Mouse (Mus musculus): ENCODE results near the gene Donson. TPM values are rescaled to one million over a fixed set of nuclear protein-coding genes. Genes with fewer than 3 reads are reported as not detected.
A peak's percentile ranks its signal among the peaks of the same experiment; 100 is the strongest.

Donson gene
- total RNA-seq, 1 experiment from 2014 or later = 44.3 TPM

DNA sequence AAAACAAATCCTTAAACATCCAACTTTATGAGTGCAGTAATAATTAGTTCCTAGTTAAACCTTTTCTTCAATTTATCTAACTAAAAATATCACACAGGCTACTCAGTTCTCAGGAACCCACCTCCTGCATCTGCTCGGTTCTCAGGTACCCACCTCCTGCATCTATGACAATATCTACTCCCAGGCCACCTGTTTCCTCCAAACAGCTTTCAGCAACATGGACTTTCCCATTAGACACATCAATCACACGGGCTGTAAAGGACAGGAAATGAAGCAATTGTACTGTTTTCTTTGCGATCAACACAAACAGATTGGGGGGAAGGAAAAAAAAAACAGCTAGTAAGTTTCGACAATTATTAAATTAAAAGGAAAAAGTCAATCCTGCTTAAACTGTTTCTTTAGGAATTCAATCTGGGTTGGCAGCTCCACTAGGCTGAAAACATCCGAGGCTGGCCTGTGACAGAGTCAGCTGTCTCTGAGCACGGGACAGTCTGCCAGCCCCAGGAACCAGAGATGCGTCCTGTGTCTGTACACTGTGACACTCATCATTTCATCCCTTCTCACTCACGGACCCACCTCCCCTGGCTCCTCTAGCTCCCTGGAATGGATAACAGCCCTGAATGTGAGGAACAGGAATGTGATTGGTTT is 6.7 kb upstream of the Donson start:
- no peak for ATAC-seq (replicated peaks; ENCODE audit: insufficient number of reproducible peaks, low FRiP score, low TSS enrichment, poor library complexity, severe bottlenecking)

- ATAC-seq (replicated peaks; ENCODE audit: insufficient number of reproducible peaks, low FRiP score, low TSS enrichment, poor library complexity, severe bottlenecking) = peak; percentile 88
Observed at GRCm38 (mm10) chr16:91694455-91695084, 6.0 kb upstream of the Donson start.

DNA sequence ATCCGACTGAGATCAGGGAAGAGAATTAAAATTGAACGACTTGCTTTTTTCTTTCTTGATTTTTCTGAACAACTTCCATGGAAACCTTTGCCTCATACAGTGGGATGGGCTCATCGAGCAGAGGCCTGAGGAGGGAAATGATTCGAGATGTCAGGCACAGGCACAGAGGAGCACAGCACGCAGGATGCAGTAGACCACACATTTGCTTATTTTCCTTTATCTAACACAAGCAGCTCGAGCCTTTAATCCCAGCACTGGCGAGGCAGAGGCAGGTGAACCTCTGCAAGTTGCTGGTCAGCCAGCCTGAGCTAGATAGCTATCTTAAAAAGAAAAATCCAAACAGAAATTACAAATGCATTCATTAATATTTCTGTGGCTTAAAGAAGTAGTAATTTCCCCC is 1.2 kb upstream of the Donson start:
- ATAC-seq (replicated peaks; ENCODE audit: insufficient number of reproducible peaks, low FRiP score, low TSS enrichment, poor library complexity, severe bottlenecking) = no peak

DNA sequence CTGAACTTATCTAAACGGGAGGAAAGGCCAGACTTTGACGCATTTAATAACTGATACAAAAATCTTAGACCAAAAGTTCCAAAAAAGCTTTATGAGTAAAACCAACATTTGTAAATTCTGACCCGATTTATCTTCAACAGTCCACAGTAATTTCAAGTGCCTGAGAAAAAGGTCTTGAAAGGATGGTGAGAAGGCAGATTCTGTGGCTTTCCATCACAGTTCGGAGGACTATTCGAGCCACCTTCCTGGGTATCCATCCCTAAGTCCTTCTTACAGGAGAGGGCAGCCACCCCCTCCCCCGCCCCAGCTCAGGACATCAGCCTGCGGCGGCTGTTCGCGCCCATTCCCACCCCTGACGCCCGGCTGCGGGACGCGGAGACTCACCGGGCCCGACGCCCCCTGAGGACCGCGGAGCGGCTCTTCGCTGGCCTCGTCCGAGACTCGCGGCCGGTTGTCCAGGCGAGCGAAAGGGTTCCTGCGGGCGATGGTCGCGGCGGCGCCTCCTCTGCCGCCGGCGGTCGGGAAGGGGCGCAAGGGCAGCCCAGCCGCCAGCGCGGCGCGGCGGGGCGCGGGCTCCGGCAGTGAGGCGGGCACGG is 449 bp downstream of the Donson start:
- ATAC-seq (replicated peaks; ENCODE audit: insufficient number of reproducible peaks, low FRiP score, low TSS enrichment, poor library complexity, severe bottlenecking) = no peak

- ATAC-seq (replicated peaks; ENCODE audit: insufficient number of reproducible peaks, low FRiP score, low TSS enrichment, poor library complexity, severe bottlenecking) = no peak
Observed at GRCm38 (mm10) chr16:91686369-91686768, 2.2 kb downstream of the Donson start.

GRCm38 (mm10) chr16:91685526-91685925 is 3.0 kb downstream of the Donson start:
- ATAC-seq (replicated peaks; ENCODE audit: insufficient number of reproducible peaks, low FRiP score, low TSS enrichment, poor library complexity, severe bottlenecking) = peak; percentile 76

DNA sequence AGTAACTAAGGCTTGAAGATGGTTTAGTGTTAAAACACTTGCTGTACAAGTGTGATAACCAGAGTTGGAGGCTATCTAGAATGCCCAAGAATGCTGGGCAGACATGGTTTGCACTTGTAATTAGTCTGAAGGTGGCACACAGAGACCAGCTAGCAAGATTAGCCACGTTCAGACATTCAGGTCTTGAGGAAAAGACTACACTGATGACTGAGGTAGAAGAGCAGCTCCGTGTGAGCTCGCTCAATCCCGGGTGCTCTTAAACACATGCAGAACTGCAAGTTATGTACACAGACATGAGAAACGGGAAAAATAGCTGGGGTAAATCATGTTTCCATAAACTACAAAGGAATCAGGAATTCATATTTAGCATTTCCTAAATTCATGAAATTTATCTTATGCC is 7.9 kb downstream of the Donson start:
- ATAC-seq (replicated peaks; ENCODE audit: insufficient number of reproducible peaks, low FRiP score, low TSS enrichment, poor library complexity, severe bottlenecking) = no peak

DNA sequence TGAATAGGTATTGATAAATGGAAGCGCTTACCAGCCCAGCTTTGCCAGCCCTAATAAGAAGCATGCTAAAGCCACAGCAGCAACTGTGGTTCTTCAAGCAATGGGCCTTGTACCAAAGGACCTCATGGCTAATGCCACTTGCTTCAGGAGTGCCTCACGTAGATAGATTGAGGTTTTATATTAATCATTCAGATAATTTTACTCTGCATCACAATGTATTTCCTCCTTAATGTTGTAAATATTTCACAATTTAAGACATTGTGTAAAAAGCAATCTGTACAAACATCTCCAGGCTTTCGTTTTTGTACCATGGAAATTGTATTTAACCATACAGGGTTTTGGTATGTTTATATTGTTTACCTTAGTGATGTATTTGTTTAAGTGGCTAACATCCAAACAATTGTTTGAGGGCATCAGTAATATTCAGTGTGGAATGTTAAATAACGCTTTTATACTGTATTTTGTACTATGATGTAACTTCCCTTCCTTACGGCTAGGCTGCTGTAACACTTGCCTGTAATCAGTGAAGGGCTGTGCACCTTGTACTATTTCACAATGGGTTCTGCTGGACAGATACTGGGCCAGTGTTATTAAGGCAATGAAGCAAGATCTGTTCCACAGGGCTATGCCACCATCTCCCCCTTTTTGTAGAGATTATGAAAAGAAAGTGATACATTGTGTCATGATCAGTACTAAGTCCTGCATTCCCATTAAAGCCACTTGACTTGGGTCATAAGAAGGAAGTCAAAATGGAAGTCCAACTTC is 10.2 kb downstream of the Donson start:
- ATAC-seq (replicated peaks; ENCODE audit: insufficient number of reproducible peaks, low FRiP score, low TSS enrichment, poor library complexity, severe bottlenecking) = no peak

GRCm38 (mm10) chr16:91674500-91674899 is 14.1 kb downstream of the Donson start:
- no peak for ATAC-seq (replicated peaks; ENCODE audit: insufficient number of reproducible peaks, low FRiP score, low TSS enrichment, poor library complexity, severe bottlenecking)

GRCm38 (mm10) chr16:91663795-91664194 is 24.8 kb downstream of the Donson start:
- ATAC-seq (replicated peaks; ENCODE audit: insufficient number of reproducible peaks, low FRiP score, low TSS enrichment, poor library complexity, severe bottlenecking) = no peak

GRCm38 (mm10) chr16:91662336-91662735 is 26.2 kb downstream of the Donson start:
- no peak for ATAC-seq (replicated peaks; ENCODE audit: insufficient number of reproducible peaks, low FRiP score, low TSS enrichment, poor library complexity, severe bottlenecking)

DNA sequence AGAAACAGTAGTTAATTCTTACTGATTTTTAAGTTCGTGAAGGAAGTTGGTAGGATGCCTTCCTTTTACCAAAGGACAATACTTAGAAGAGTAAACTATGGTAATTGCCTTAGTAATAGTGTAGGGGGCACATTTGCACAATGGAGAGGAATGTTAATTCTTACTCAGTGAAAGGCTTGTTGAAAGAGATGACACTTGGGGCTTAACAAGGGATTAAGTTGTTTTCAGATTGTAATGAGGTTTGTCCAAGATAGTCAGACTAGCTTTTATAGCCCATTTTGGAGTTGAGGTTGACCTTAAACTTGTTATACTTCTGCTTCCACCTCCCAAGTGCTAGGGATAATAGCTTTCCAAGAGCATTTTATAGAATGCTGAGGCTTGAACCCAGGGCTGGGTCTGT is 27.2 kb downstream of the Donson start:
- no peak for ATAC-seq (replicated peaks; ENCODE audit: insufficient number of reproducible peaks, low FRiP score, low TSS enrichment, poor library complexity, severe bottlenecking)

- no peak for ATAC-seq (replicated peaks; ENCODE audit: insufficient number of reproducible peaks, low FRiP score, low TSS enrichment, poor library complexity, severe bottlenecking)
Observed at GRCm38 (mm10) chr16:91659798-91660197, 28.8 kb downstream of the Donson start.

- no peak for ATAC-seq (replicated peaks; ENCODE audit: insufficient number of reproducible peaks, low FRiP score, low TSS enrichment, poor library complexity, severe bottlenecking)
Observed at GRCm38 (mm10) chr16:91658471-91658870, 30.1 kb downstream of the Donson start.

GRCm38 (mm10) chr16:91657285-91657684 is 31.3 kb downstream of the Donson start:
- no peak for ATAC-seq (replicated peaks; ENCODE audit: insufficient number of reproducible peaks, low FRiP score, low TSS enrichment, poor library complexity, severe bottlenecking)

DNA sequence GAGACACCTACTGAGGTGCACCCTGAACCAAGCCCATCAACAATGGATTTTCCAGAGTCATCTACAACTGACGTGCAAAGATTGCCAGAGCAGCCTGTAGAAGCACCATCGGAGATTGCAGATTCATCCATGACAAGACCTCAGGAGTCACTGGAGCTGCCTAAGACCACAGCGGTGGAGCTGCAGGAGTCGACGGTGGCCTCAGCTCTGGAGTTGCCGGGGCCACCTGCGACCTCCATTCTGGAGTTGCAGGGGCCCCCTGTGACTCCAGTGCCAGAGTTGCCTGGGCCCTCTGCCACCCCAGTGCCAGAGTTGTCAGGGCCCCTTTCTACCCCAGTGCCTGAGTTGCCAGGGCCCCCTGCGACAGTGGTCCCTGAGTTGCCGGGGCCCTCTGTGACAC is 33.3 kb downstream of the Donson start:
- ATAC-seq (replicated peaks; ENCODE audit: insufficient number of reproducible peaks, low FRiP score, low TSS enrichment, poor library complexity, severe bottlenecking) = no peak

GRCm38 (mm10) chr16:91652191-91652590 is 36.4 kb downstream of the Donson start:
- no peak for ATAC-seq (replicated peaks; ENCODE audit: insufficient number of reproducible peaks, low FRiP score, low TSS enrichment, poor library complexity, severe bottlenecking)

DNA sequence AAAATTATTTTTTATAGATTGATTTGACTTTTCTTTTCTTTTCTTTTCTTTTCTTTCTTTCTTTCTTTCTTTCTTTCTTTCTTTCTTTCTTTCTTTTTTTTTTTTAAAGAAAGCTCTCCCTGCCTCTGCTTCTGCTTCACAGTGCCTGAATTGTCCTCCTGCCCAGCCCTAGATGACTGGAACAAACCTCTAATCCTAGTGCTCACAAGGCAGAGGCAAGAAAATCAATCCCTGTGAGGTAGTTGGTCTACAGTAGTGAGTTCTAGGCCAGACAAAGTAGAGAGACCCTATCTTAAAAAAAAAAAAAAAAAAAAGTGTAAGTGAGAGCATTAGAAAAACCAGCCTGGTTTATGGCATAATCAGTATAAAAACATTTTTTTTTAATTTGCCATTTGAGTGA is 38.8 kb downstream of the Donson start:
- ATAC-seq (replicated peaks; ENCODE audit: insufficient number of reproducible peaks, low FRiP score, low TSS enrichment, poor library complexity, severe bottlenecking) = no peak

DNA sequence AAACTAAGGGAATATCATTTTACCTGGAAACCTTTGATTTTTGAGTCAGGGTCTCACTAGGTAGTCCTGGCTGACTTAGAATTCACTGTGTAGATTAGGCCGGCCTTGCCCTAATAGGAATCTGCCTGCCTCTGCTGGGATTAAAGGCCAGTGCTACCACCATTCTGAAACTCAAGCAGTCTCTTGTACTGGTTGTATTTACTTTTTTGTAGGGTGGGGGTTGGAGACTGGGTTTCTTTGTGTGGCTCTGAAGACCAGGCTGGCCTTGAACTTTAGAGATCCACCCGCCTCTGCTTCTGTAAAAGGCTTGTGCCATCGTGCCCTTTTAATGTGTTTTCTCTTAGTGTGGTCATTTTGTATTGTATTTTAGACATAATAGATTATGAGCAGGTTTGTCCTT is 39.3 kb downstream of the Donson start:
- no peak for ATAC-seq (replicated peaks; ENCODE audit: insufficient number of reproducible peaks, low FRiP score, low TSS enrichment, poor library complexity, severe bottlenecking)

DNA sequence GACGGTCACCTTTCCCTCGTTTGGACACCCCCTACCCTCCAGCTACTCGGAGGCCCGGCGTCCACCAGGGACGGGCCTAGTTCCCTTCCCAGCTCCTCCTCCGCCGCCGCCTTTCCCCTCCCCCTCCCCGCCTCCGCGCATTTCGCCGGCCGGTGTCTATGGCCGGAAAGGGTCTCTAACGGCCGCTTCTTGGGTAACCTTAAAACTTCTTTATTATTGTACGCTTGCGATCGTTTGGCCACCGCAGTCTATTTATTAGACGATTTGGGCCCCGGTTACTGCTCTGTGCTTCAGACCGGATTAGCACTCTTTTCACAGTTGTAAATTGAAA is 40.4 kb downstream of the Donson start:
- ATAC-seq (replicated peaks; ENCODE audit: insufficient number of reproducible peaks, low FRiP score, low TSS enrichment, poor library complexity, severe bottlenecking) = peak; percentile 34; the same call in 1 of the 2 replicates
